Mouse (Mus musculus): Measurements from ENCODE around the gene Smyd5. TPM values are rescaled to one million over a fixed set of nuclear protein-coding genes. Genes with fewer than 3 reads are reported as not detected.

Smyd5 gene
- 10 to 100 TPM; 18.7 to 31.4 (median 28.0) TPM for polyA plus RNA-seq (2017; shearing (Covaris generic))

- peak; percentile 90 for ATAC-seq
These were observed at the start of gene Smyd5 for GRCm38 (mm10) chr6:85431842-85432431. TSS of gene Smyd5 (plus strand) at chr6:85431989.

GRCm38 (mm10) chr6:85382791-85383190, 49.0 kb upstream of the Smyd5 start:
- ATAC-seq = no peak

GRCm38 (mm10) chr6:85388608-85389007, 43.2 kb upstream of the Smyd5 start:
- ATAC-seq = no peak

- ATAC-seq = peak; percentile 74
These were observed 40.0 kb upstream of the Smyd5 start for GRCm38 (mm10) chr6:85391803-85392202.

GRCm38 (mm10) chr6:85395360-85395759, 36.4 kb upstream of the Smyd5 start:
- no peak for ATAC-seq

GRCm38 (mm10) chr6:85397165-85397564, 34.6 kb upstream of the Smyd5 start:
- no peak for ATAC-seq

GRCm38 (mm10) chr6:85399715-85400114, 32.1 kb upstream of the Smyd5 start:
- ATAC-seq = no peak

GRCm38 (mm10) chr6:85402613-85403012, 29.2 kb upstream of the Smyd5 start:
- ATAC-seq = no peak

GRCm38 (mm10) chr6:85403039-85403438, 28.8 kb upstream of the Smyd5 start:
- ATAC-seq = no peak

- no peak for ATAC-seq
These were observed 22.8 kb upstream of the Smyd5 start for GRCm38 (mm10) chr6:85409003-85409402.

GRCm38 (mm10) chr6:85410771-85411273, 21.0 kb upstream of the Smyd5 start:
- ATAC-seq = peak; percentile 54

- ATAC-seq = no peak
These were observed 16.0 kb upstream of the Smyd5 start for GRCm38 (mm10) chr6:85415829-85416228.

- no peak for ATAC-seq
These were observed 12.6 kb upstream of the Smyd5 start for GRCm38 (mm10) chr6:85419150-85419549.

- ATAC-seq = no peak
These were observed 7.9 kb upstream of the Smyd5 start, which contains the start of gene Noto for GRCm38 (mm10) chr6:85423836-85424379. TSS of gene Noto (plus strand) at chr6:85423886.

GRCm38 (mm10) chr6:85431274-85431841, 431 bp upstream of the Smyd5 start:
- ATAC-seq = no peak

- no peak for ATAC-seq
These were observed 2.1 kb downstream of the Smyd5 start for GRCm38 (mm10) chr6:85433865-85434264.

GRCm38 (mm10) chr6:85436204-85436603, 4.4 kb downstream of the Smyd5 start:
- no peak for ATAC-seq

- ATAC-seq = no peak
These were observed 4.8 kb downstream of the Smyd5 start for GRCm38 (mm10) chr6:85436631-85437030.

- no peak for ATAC-seq
These were observed 9.4 kb downstream of the Smyd5 start for GRCm38 (mm10) chr6:85441142-85441541.

GRCm38 (mm10) chr6:85443488-85444233, 11.9 kb downstream of the Smyd5 start:
- no peak for ATAC-seq

GRCm38 (mm10) chr6:85444266-85444965, 12.6 kb downstream of the Smyd5 start:
- no peak for ATAC-seq

GRCm38 (mm10) chr6:85445286-85445685, 13.5 kb downstream of the Smyd5 start:
- ATAC-seq = no peak

GRCm38 (mm10) chr6:85447351-85447750, 15.6 kb downstream of the Smyd5 start:
- no peak for ATAC-seq
